Mouse (Mus musculus): ENCODE measurements at regions not wholly inside any gene's neighbourhood (a gene's known extent, or its start where the extent isn't known, plus 50 kb on each side); places are given as distances from the start of the nearest gene placed in this dataset.

GRCm38 (mm10) chr1:149388706-149389105 lies 572.4 kb downstream of the Pla2g4a start:
- no peak for TF ChIP-seq POLR2A (IDR thresholded peaks at IDR 0.05; ENCODE audit: borderline replicate concordance, extremely low read depth, insufficient read depth, insufficient read length, poor library complexity, severe bottlenecking)
- no peak for TF ChIP-seq CTCF (IDR thresholded peaks at IDR 0.05; ENCODE audit: borderline replicate concordance, extremely low read depth, insufficient read depth, insufficient read length)

All from brain, embryonic 14.5 days (tissue).